Mouse (Mus musculus): Measurements from ENCODE around the gene Anapc16. TPM values are rescaled to one million over a fixed set of nuclear protein-coding genes. Genes with fewer than 3 reads are reported as not detected.

Gene Anapc16
- total RNA-seq (2017) = 69.0 to 89.0 TPM (median 82.7 TPM) in 3 replicates

- ATAC-seq (replicated peaks; ENCODE audit: insufficient number of reproducible peaks, low FRiP score, low TSS enrichment, poor library complexity, severe bottlenecking) = peak; percentile 90
Measured at GRCm38 (mm10) chr10:60002673-60003212, at the start of gene Anapc16, which contains the start of gene Ascc1. Anapc16 (minus strand) TSS chr10:60003135. Ascc1 (plus strand) TSS chr10:60002805.

GRCm38 (mm10) chr10:60050581-60050980, 47.6 kb upstream of the Anapc16 start:
- no peak for ATAC-seq (replicated peaks; ENCODE audit: insufficient number of reproducible peaks, low FRiP score, low TSS enrichment, poor library complexity, severe bottlenecking)

- ATAC-seq (replicated peaks; ENCODE audit: insufficient number of reproducible peaks, low FRiP score, low TSS enrichment, poor library complexity, severe bottlenecking) = no peak
Measured at GRCm38 (mm10) chr10:60046696-60047095, 43.8 kb upstream of the Anapc16 start.

- no peak for ATAC-seq (replicated peaks; ENCODE audit: insufficient number of reproducible peaks, low FRiP score, low TSS enrichment, poor library complexity, severe bottlenecking)
Measured at GRCm38 (mm10) chr10:60042350-60042922, 39.5 kb upstream of the Anapc16 start.

GRCm38 (mm10) chr10:60035744-60036143, 32.8 kb upstream of the Anapc16 start:
- ATAC-seq (replicated peaks; ENCODE audit: insufficient number of reproducible peaks, low FRiP score, low TSS enrichment, poor library complexity, severe bottlenecking) = no peak

GRCm38 (mm10) chr10:60034621-60035020, 31.7 kb upstream of the Anapc16 start:
- ATAC-seq (replicated peaks; ENCODE audit: insufficient number of reproducible peaks, low FRiP score, low TSS enrichment, poor library complexity, severe bottlenecking) = no peak

GRCm38 (mm10) chr10:60033064-60033463, 30.1 kb upstream of the Anapc16 start:
- no peak for ATAC-seq (replicated peaks; ENCODE audit: insufficient number of reproducible peaks, low FRiP score, low TSS enrichment, poor library complexity, severe bottlenecking)

- ATAC-seq (replicated peaks; ENCODE audit: insufficient number of reproducible peaks, low FRiP score, low TSS enrichment, poor library complexity, severe bottlenecking) = no peak
Measured at GRCm38 (mm10) chr10:60032622-60033021, 29.7 kb upstream of the Anapc16 start.

GRCm38 (mm10) chr10:60031985-60032384, 29.1 kb upstream of the Anapc16 start:
- ATAC-seq (replicated peaks; ENCODE audit: insufficient number of reproducible peaks, low FRiP score, low TSS enrichment, poor library complexity, severe bottlenecking) = no peak

GRCm38 (mm10) chr10:60031562-60031961, 28.6 kb upstream of the Anapc16 start:
- no peak for ATAC-seq (replicated peaks; ENCODE audit: insufficient number of reproducible peaks, low FRiP score, low TSS enrichment, poor library complexity, severe bottlenecking)

GRCm38 (mm10) chr10:60029387-60029786, 26.5 kb upstream of the Anapc16 start:
- ATAC-seq (replicated peaks; ENCODE audit: insufficient number of reproducible peaks, low FRiP score, low TSS enrichment, poor library complexity, severe bottlenecking) = no peak

- ATAC-seq (replicated peaks; ENCODE audit: insufficient number of reproducible peaks, low FRiP score, low TSS enrichment, poor library complexity, severe bottlenecking) = no peak
Measured at GRCm38 (mm10) chr10:60028979-60029378, 26.0 kb upstream of the Anapc16 start.

- ATAC-seq (replicated peaks; ENCODE audit: insufficient number of reproducible peaks, low FRiP score, low TSS enrichment, poor library complexity, severe bottlenecking) = no peak
Measured at GRCm38 (mm10) chr10:60028181-60028580, 25.2 kb upstream of the Anapc16 start.

GRCm38 (mm10) chr10:60027619-60028084, 24.7 kb upstream of the Anapc16 start:
- ATAC-seq (replicated peaks; ENCODE audit: insufficient number of reproducible peaks, low FRiP score, low TSS enrichment, poor library complexity, severe bottlenecking) = no peak

GRCm38 (mm10) chr10:60026759-60027395, 23.9 kb upstream of the Anapc16 start:
- no peak for ATAC-seq (replicated peaks; ENCODE audit: insufficient number of reproducible peaks, low FRiP score, low TSS enrichment, poor library complexity, severe bottlenecking)

- ATAC-seq (replicated peaks; ENCODE audit: insufficient number of reproducible peaks, low FRiP score, low TSS enrichment, poor library complexity, severe bottlenecking) = no peak
Measured at GRCm38 (mm10) chr10:60023751-60024150, 20.8 kb upstream of the Anapc16 start.

- ATAC-seq (replicated peaks; ENCODE audit: insufficient number of reproducible peaks, low FRiP score, low TSS enrichment, poor library complexity, severe bottlenecking) = no peak
Measured at GRCm38 (mm10) chr10:60019299-60019698, 16.4 kb upstream of the Anapc16 start.

- no peak for ATAC-seq (replicated peaks; ENCODE audit: insufficient number of reproducible peaks, low FRiP score, low TSS enrichment, poor library complexity, severe bottlenecking)
Measured at GRCm38 (mm10) chr10:60016223-60016622, 13.3 kb upstream of the Anapc16 start.

- 0 out of 2 replicates have a peak, but pooled peaks have one; percentile 27 for ATAC-seq (replicated peaks; ENCODE audit: insufficient number of reproducible peaks, low FRiP score, low TSS enrichment, poor library complexity, severe bottlenecking)
Measured at GRCm38 (mm10) chr10:60009115-60009514, 6.2 kb upstream of the Anapc16 start.

GRCm38 (mm10) chr10:60005264-60005663, 2.3 kb upstream of the Anapc16 start:
- no peak for ATAC-seq (replicated peaks; ENCODE audit: insufficient number of reproducible peaks, low FRiP score, low TSS enrichment, poor library complexity, severe bottlenecking)
